Mouse (Mus musculus) lung, postnatal 0 days (tissue): ENCODE data around the gene Mrps18b. TPM values are rescaled to one million over a fixed set of nuclear protein-coding genes. Genes with fewer than 3 reads are reported as not detected.

Experiments used
- ATAC-seq: fragments of 200-750 bp; cut with Nextera tagmentation; 2 replicates; pipeline ENCODE4 v1.8.0; 2017; ENCODE audit warnings: moderate library complexity
- DNase-seq: peaks from one replicate; pipeline ENCODE4 v3.0.0-alpha.2; 2016; ENCODE audit warnings: low spot score
- H3K27ac ChIP-seq: fragments of 300-500 bp; sonication (generic); 2 replicates; pipeline ENCODE4 v1.5.1; 2014; ENCODE audit warnings: antibody characterized with exemption, mild to moderate bottlenecking, low read length, mixed read lengths
- H3K27me3 ChIP-seq: fragments of 300-500 bp; sonication (generic); replicated peaks from 2 replicates; pipeline ENCODE4 v1.6.1; 2014; ENCODE audit warnings: low read length, mixed read lengths; ENCODE audit not compliant: insufficient read depth
- H3K36me3 ChIP-seq: fragments of 300-500 bp; sonication (generic); 2 replicates; pipeline ENCODE4 v1.6.1; 2014; ENCODE audit warnings: low read length, mixed read lengths; ENCODE audit not compliant: insufficient read depth
- H3K4me1 ChIP-seq: fragments of 300-500 bp; sonication (generic); 2 replicates; pipeline ENCODE4 v1.6.1; 2014; ENCODE audit warnings: antibody characterized with exemption, low read depth, low read length, mixed read lengths; ENCODE audit not compliant: insufficient read depth
- H3K4me2 ChIP-seq: fragments of 300-500 bp; sonication (generic); replicated peaks from 2 replicates; pipeline ENCODE4 v1.6.1; 2014; ENCODE audit warnings: low read depth, mild to moderate bottlenecking, low read length, moderate library complexity, mixed read lengths
- H3K4me3 ChIP-seq: fragments of 300-500 bp; sonication (generic); 2 replicates; pipeline ENCODE4 v1.5.1; 2014; ENCODE audit warnings: low read depth, low read length
- H3K9ac ChIP-seq: fragments of 300-500 bp; sonication (generic); replicated peaks from 2 replicates; pipeline ENCODE4 v1.6.1; 2014; ENCODE audit warnings: low read depth, mild to moderate bottlenecking
- H3K9me3 ChIP-seq: fragments of 300-500 bp; sonication (generic); 2 replicates; pipeline ENCODE4 v1.6.1; 2016; ENCODE audit warnings: low read length, mixed read lengths
- CTCF ChIP-seq: IDR thresholded peaks from 2 replicates; pipeline ENCODE4 v1.5.1; 2016; ENCODE audit warnings: antibody characterized with exemption, mild to moderate bottlenecking
- EP300 ChIP-seq: IDR thresholded peaks from 2 replicates; pipeline ENCODE4 v1.6.1; 2016; ENCODE audit warnings: antibody characterized with exemption, mild to moderate bottlenecking, control low read depth
- WGBS: fragments of 180-500 bp; shearing (Covaris S2); extraction: QIAGEN DNeasy Blood & Tissue Kit; methylation state at CpG from one replicate; pipeline ENCODE4 v1.1.7; 2014; 5-methylcytosine and 5-hydroxymethylcytosine counted together
- polyA plus RNA-seq: library from polyadenylated mRNA; unstranded; fragments of >200 nt; fragmentation: Nextera tagmentation; extraction: Ambion mirVana; gene quantifications from 2 replicates; pipeline ENCODE4 v1.2.1, GENCODE M21; 2015

Gene Mrps18b
- polyA plus RNA-seq, 1 experiment from 2014 or later = 44.8 TPM

DNA sequence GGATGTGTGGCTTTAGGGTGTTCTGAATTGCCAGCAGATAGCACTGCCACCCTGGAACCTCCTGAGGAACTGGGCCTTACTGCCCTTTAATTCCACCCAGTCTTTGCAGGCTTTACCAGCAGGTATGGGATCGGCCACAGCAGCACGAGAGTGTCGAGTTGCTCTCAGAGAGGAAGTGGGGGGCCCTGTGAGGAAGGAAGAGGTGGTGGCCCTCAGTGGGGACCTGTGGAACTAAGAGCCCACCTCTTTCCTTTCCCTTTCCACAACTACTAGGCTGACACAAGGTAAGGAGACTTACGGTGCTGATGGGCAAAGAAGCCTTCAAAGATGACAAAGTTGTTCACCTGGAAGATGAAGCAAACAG is 12.2 kb downstream of the Mrps18b start:
- Histone ChIP-seq H3K4me2 (no peak overlapping the region), H3K4me1 (no peaks in the 10 kb centered on the region), H3K4me3 (no peak overlapping the region), H3K9me3 (no peaks in the 10 kb centered on the region), H3K27ac (peak overlapping the region; percentile 55), H3K36me3 (no peaks in the 10 kb centered on the region), H3K27me3 (no peaks in the 10 kb centered on the region), H3K9ac (no peak overlapping the region)
- 48% methylated on average over 4 of the region's 4 CpGs for WGBS
- no peak; the same call in 1 of the 2 replicates for ATAC-seq
- DNase-seq = no peak
- TF ChIP-seq EP300 (no peak), CTCF (no peak)

DNA sequence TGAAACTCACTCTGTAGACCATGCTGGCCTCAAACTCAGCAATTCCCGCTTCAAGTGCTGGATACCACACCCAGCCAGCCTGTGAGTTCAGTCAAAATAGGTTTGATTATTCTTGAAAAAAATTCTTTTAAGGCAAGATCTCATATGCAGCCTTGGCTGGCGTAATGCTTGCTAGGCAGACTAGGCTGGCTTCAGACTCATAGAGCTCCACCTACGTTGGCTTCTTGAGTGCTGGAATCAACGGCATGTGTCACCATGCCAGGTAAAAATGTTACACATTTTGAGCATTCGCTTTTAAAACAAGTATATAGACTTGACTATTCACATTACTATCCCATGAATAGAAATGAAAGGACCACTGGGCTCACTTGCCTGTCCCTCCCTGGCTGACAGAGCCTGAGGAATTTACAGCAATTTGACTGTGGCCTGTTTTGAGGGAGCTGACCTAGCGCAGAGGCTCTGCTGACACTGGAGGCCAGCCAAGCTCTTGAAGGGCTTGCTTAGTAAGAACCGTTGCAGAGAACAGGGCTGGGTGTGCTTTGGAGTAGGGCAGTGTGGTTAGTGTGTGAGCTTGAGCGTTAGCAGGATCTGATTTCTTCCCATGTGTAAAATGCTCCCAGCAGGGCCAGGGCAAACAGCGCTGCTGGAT is 12.7 kb downstream of the Mrps18b start:
- no peak overlapping the region for H3K4me2 ChIP-seq
- WGBS = 62% methylated on average over 9 of the region's 9 CpGs
- ATAC-seq = peak; percentile 95
- TF ChIP-seq EP300 (no peak), CTCF (no peak)
- DNase-seq = peak; percentile 88
- no peak overlapping the region for H3K4me3 ChIP-seq
- no peak overlapping the region for H3K9ac ChIP-seq
- H3K27me3 ChIP-seq = no peaks in the 10 kb centered on the region
- peak overlapping the region; percentile 55 for H3K27ac ChIP-seq
- no peaks in the 10 kb centered on the region for H3K36me3 ChIP-seq
- no peaks in the 10 kb centered on the region for H3K9me3 ChIP-seq
- H3K4me1 ChIP-seq = no peaks in the 10 kb centered on the region

DNA sequence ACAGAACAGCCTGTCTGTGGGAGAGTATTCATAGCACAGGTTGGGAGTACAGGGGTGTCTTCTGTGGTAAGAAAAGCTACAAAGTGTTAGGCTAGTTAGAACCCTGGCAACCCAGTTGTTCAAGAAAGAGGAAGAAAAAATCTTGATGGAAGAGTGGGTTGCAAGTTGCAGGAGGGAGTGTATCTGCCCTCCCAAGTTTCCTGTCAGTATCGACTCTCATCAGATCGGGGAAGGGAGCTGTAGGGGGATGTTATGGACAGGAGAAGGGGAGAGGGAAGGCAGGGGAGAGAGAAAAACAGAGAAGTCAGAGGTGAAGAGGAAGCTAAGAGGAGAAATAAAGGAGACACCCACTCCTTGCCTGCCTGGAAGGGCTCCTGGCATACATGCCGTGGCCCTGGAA is 15.6 kb downstream of the Mrps18b start:
- peaks cover 4% of the 10 kb centered on the region; the same call in 1 of the 2 replicates for H3K4me1 ChIP-seq
- H3K4me2 ChIP-seq = no peak overlapping the region
- TF ChIP-seq CTCF (no peak), EP300 (no peak)
- no peak overlapping the region for H3K4me3 ChIP-seq
- H3K27ac ChIP-seq = no peak overlapping the region
- DNase-seq (no peak), ATAC-seq (no peak)
- H3K9me3 ChIP-seq = no peaks in the 10 kb centered on the region
- H3K36me3 ChIP-seq = no peaks in the 10 kb centered on the region
- 74% methylated on average over 3 of the region's 3 CpGs for WGBS
- no peak overlapping the region for H3K9ac ChIP-seq
- H3K27me3 ChIP-seq = no peaks in the 10 kb centered on the region

DNA sequence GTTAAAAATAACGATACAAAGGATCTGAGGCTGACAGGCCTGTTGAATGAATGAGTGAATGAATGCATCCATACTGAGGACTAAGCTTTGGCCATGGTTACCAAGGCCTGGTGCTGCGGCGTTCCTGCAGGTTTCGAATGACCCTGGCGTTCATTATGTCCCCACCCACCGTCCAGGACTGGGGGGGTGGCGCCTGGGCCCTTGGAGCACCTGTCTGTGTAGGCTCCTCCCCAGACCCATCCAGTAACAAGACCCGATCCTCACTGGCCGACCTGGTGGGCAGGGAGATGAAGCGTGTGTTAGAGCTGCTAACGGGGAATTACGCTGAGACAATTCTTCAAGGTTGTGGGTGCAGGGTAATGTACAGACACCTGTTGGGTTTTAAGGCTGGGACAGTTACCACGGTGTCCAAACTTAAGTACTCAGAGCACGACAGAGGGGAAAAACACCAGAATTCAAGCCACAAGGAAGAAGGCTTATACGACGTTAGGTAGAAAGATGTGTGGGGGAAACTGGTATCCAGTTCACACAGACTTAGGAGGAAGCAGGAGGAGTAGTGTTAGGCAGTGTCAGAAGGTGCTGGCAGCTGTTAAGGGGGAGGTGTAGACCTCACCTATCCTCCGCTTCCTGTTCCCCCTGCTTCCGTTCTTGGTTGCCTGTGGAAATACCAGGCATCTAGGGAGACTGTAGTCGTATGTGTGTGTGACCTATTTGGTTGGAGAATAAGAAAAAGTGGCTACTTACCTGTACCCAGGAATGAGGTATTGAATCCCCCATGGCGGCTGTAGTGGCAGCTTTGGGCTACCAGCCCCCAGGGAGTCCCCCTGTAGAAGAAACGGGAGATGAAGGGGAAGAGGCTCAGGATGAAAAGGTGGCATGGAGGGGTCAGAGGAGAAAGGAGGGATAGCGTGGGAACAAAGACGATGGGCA is 18.3 kb downstream of the Mrps18b start:
- Histone ChIP-seq H3K27me3 (no peaks in the 10 kb centered on the region), H3K27ac (no peak overlapping the region), H3K4me2 (peak overlapping the region; percentile 97; the same call in 1 of the 2 replicates), H3K36me3 (peaks cover 6% of the 10 kb centered on the region), H3K9me3 (no peaks in the 10 kb centered on the region), H3K9ac (no peak overlapping the region), H3K4me1 (peaks cover 4% of the 10 kb centered on the region; the same call in 1 of the 2 replicates), H3K4me3 (no peak overlapping the region)
- 38% methylated on average over 23 of the region's 23 CpGs for WGBS
- DNase-seq (no peak), ATAC-seq (peak; percentile 26; the same call in 1 of the 2 replicates)
- TF ChIP-seq CTCF (no peak), EP300 (no peak)

DNA sequence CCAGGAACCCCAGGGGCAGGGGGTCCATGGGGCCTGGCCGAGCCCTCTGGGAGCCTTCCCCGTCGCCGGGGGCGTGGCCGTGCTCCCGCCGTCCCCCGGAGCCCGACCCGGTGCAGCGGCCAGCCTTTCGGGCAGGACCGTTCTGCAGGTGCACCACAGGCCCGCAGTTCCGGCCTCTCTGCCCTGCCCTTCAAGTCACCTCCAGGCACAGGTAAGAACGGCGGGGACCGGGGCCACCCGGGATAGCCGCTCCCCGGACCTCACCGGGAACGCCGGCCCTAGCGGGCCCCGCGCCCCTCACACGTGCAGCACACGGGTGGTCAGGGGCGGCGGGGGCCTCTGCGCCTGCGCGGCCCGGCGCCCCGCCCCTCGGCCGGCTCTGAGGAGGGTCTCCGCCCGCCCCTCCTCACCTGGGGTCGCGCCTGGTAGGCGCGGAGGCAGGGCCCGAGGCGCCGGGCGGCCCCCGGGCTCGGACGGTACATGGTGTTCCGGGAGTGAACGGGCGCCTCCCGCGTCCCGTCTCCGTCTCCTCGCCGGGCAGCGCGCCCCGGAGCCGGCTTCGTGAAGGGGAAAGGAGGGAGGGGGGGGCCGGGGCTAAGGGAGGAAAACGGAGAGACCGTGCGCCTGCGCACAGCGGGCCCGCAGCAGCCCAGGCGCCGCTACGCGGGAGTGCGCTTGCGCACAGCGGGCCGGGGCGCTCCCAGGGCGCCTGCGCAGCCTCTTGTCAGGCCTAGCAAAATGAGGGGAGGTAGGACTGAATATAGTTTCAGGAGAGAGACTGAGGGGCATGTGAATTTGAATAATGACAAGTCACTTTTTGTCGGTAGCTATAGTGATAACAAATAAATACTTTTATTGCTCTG is 19.2 kb downstream of the Mrps18b start, which contains the start of gene 2310061I04Rik:
Gene 2310061I04Rik (minus strand): TSS at position 651 of the 863 bp plus-strand sequence.
- H3K9ac ChIP-seq = peak within 1 kb of the TSS; percentile 73
- TF ChIP-seq EP300 = no peak
- TF ChIP-seq CTCF = no peak
- H3K36me3 ChIP-seq = peaks cover 13% of the 10 kb centered on the region
- no peaks in the 10 kb centered on the region for H3K27me3 ChIP-seq
- WGBS = under 1% methylated on average over 76 of the region's 86 CpGs
- ATAC-seq = peak; percentile 96
- H3K9me3 ChIP-seq = no peaks in the 10 kb centered on the region
- DNase-seq = peak; percentile 97
- H3K4me2 ChIP-seq = peak within 1 kb of the TSS; percentile 97
- peaks cover 4% of the 10 kb centered on the region; the same call in 1 of the 2 replicates for H3K4me1 ChIP-seq
- H3K4me3 ChIP-seq = peak within 1 kb of the TSS; percentile 97
- peak within 1 kb of the TSS; percentile 74 for H3K27ac ChIP-seq
